Mouse (Mus musculus) intestine, postnatal 0 days (tissue): ENCODE measurements around the gene Acot3. TPM values are rescaled to one million over a fixed set of nuclear protein-coding genes. Genes with fewer than 3 reads are reported as not detected.
"Not testable (repeated sequence)": the region's sequence is repeated elsewhere in the genome, so short reads cannot be mapped to it uniquely, and the experiment has no call there.

ENCODE experiments used
- ATAC-seq: fragments of 200-750 bp; cut with Nextera tagmentation; 2 replicates; pipeline ENCODE4 v1.8.0; 2017; ENCODE audit warnings: mild to moderate bottlenecking, moderate TSS enrichment, moderate library complexity
- H3K27ac ChIP-seq: fragments of 300-500 bp; sonication (generic); 2 replicates; pipeline ENCODE4 v1.5.1; 2014; ENCODE audit warnings: mild to moderate bottlenecking, low read depth, low read length, moderate library complexity
- H3K27me3 ChIP-seq: fragments of 300-500 bp; sonication (generic); replicated peaks from 2 replicates; pipeline ENCODE4 v1.6.1; 2014; ENCODE audit warnings: low read length, mixed read lengths; ENCODE audit not compliant: control insufficient read depth, insufficient read depth
- H3K36me3 ChIP-seq: fragments of 300-500 bp; sonication (generic); 2 replicates; pipeline ENCODE4 v1.6.1; 2014; ENCODE audit warnings: mild to moderate bottlenecking, moderate library complexity; ENCODE audit not compliant: control insufficient read depth, insufficient read depth
- H3K4me1 ChIP-seq: fragments of 300-500 bp; sonication (generic); replicated peaks from 2 replicates; pipeline ENCODE4 v1.6.1; 2014; ENCODE audit warnings: antibody characterized with exemption, low read length, mixed read lengths; ENCODE audit not compliant: control insufficient read depth, insufficient read depth
- H3K4me2 ChIP-seq: fragments of 300-500 bp; sonication (generic); replicated peaks from 2 replicates; pipeline ENCODE4 v1.6.1; 2014; ENCODE audit warnings: low read depth, mild to moderate bottlenecking, moderate library complexity
- H3K4me3 ChIP-seq: fragments of 300-500 bp; sonication (generic); 2 replicates; pipeline ENCODE4 v1.5.1; 2014; ENCODE audit warnings: low read depth, low read length
- H3K9ac ChIP-seq: fragments of 300-500 bp; sonication (generic); 2 replicates; pipeline ENCODE4 v1.6.1; 2014; ENCODE audit warnings: mild to moderate bottlenecking, low read depth, low read length
- H3K9me3 ChIP-seq: fragments of 300-500 bp; sonication (generic); 2 replicates; pipeline ENCODE4 v1.6.1; 2016; ENCODE audit warnings: mixed run types; ENCODE audit not compliant: control insufficient read depth
- CTCF ChIP-seq: sonication (generic); IDR thresholded peaks from 2 replicates; pipeline ENCODE4 v1.5.1; 2016; ENCODE audit warnings: low read depth, mild to moderate bottlenecking, control low read depth, antibody characterized with exemption, moderate library complexity
- WGBS: fragments of 180-500 bp; shearing (Covaris S2); extraction: QIAGEN DNeasy Blood & Tissue Kit; methylation state at CpG from one replicate; pipeline ENCODE4 v1.1.7; 2014; 5-methylcytosine and 5-hydroxymethylcytosine counted together
- polyA plus RNA-seq: library from polyadenylated mRNA; unstranded; fragments of >200 nt; fragmentation: Nextera tagmentation; extraction: Ambion mirVana; gene quantifications from 2 replicates; pipeline ENCODE4 v1.2.1, GENCODE M21; 2015

Acot3 gene
- 22.5 and 28.2 TPM in 2 replicates for polyA plus RNA-seq

DNA sequence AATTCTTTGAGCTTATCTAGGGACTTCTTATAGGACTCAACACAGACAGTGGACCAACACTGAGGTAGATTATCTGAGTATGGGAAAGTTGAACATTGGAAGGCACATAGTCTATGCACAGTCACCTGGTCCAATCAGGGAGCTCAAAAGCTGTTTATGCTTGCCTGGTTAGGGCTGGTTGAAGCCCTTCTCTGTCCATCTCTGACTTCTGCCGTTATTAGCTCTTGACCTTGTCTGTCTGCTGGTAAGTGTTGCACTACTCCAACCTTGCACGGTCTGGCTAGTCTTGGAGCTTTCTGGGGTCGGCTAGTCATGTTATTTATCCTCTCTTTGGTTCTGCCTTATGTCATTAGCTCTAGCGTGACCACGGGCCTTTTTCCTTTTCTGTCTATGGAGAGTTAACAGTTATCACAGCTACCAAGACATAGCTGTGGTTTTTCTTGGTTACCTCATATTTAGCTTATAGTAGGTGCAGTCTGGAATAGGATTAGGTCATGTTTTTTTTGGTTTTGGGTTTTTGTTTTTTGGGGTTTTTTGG lies at the start of gene Acot3:
Gene Acot3, plus strand, starts transcription at position 208 of the 538 bp plus-strand sequence.
- H3K27me3 ChIP-seq = no peaks in the 10 kb centered on the region
- no peaks in the 10 kb centered on the region for H3K36me3 ChIP-seq
- no peak within 1 kb of the TSS; the same call in 1 of the 2 replicates for H3K27ac ChIP-seq
- H3K9ac ChIP-seq = 0 out of 2 replicates have a peak within 1 kb of the TSS, but pooled peaks have one; percentile 40
- H3K4me2 ChIP-seq = peak within 1 kb of the TSS; percentile 80
- H3K4me1 ChIP-seq = 0 out of 2 replicates have a peak, but pooled peaks cover 4% of the 10 kb centered on the region
- 65% methylated on average over 5 of the region's 5 CpGs for WGBS
- H3K9me3 ChIP-seq = no peaks in the 10 kb centered on the region; the same call in 1 of the 2 replicates
- no peak for ATAC-seq
- H3K4me3 ChIP-seq = peak within 1 kb of the TSS; percentile 40; the same call in 1 of the 2 replicates
- no peak for TF ChIP-seq CTCF

- 87% methylated on average over 1 of the region's 1 CpGs for WGBS
- H3K4me2 ChIP-seq = no peak overlapping the region
- H3K9ac ChIP-seq = no peak overlapping the region
- no peak for TF ChIP-seq CTCF
- no peaks in the 10 kb centered on the region for H3K9me3 ChIP-seq
- no peak overlapping the region for H3K4me3 ChIP-seq
- H3K4me1 ChIP-seq = no peaks in the 10 kb centered on the region
- H3K36me3 ChIP-seq = no peaks in the 10 kb centered on the region
- no peak overlapping the region for H3K27ac ChIP-seq
- no peaks in the 10 kb centered on the region for H3K27me3 ChIP-seq
- no peak for ATAC-seq
Observed at GRCm38 (mm10) chr12:84003866-84004265, 48.1 kb upstream of the Acot3 start.

- H3K36me3 ChIP-seq = no peaks in the 10 kb centered on the region
- H3K4me2 ChIP-seq = peak overlapping the region; percentile 72; the same call in 1 of the 2 replicates
- H3K4me1 ChIP-seq = no peaks in the 10 kb centered on the region
- H3K4me3 ChIP-seq = no peak overlapping the region
- TF ChIP-seq CTCF = no peak
- H3K9ac ChIP-seq = no peak overlapping the region
- H3K9me3 ChIP-seq = no peaks in the 10 kb centered on the region
- no peaks in the 10 kb centered on the region for H3K27me3 ChIP-seq
- H3K27ac ChIP-seq = no peak overlapping the region
- 83% methylated on average over 11 of the region's 12 CpGs for WGBS
- no peak for ATAC-seq
Observed at GRCm38 (mm10) chr12:84008251-84008650, 43.7 kb upstream of the Acot3 start.

- 0 out of 2 replicates have a peak overlapping the region, but pooled peaks have one; percentile 60 for H3K9ac ChIP-seq
- WGBS = 48% methylated on average over 8 of the region's 8 CpGs
- H3K4me3 ChIP-seq = peak overlapping the region; percentile 49
- H3K27ac ChIP-seq = peak overlapping the region; percentile 71
- no peaks in the 10 kb centered on the region for H3K27me3 ChIP-seq
- no peaks in the 10 kb centered on the region for H3K36me3 ChIP-seq
- H3K4me1 ChIP-seq = no peaks in the 10 kb centered on the region
- H3K4me2 ChIP-seq = peak overlapping the region; percentile 72
- no peak for ATAC-seq
- no peaks in the 10 kb centered on the region for H3K9me3 ChIP-seq
- TF ChIP-seq CTCF = no peak
Observed at GRCm38 (mm10) chr12:84008729-84009128, 43.2 kb upstream of the Acot3 start.

GRCm38 (mm10) chr12:84009171-84009965 lies 42.6 kb upstream of the Acot3 start, which contains the start of gene Acot1:
Gene Acot1 (plus strand): TSS chr12:84009490.
- ATAC-seq = peak; percentile 98
- Histone ChIP-seq H3K4me2 (peak within 1 kb of the TSS; percentile 72), H3K4me3 (peak within 1 kb of the TSS; percentile 49), H3K27ac (peak within 1 kb of the TSS; percentile 71), H3K9ac (peak within 1 kb of the TSS; percentile 60)
- not testable (repeated sequence) for H3K4me1 ChIP-seq, H3K27me3 ChIP-seq, H3K9me3 ChIP-seq, H3K36me3 ChIP-seq
- under 1% methylated on average over 47 of the region's 70 CpGs for WGBS

DNA sequence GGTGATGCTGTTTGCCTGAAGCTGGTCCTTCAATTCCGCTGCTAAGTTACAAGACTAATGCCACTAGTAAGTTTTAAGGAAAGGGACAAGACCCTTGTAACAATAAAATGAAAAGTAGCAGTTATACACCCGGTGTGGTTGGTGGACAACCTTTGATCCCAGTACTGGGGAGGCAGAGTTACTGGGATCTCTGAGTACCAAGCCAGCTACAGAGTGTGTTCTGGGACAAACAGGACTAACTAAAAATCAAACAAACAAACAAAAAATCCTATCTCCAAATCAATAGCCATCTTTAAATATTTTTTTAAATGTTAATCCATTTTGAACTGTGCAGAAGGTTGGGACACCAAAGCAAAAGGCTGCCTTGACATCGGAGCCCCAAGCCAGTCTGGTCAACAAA lies 41.7 kb upstream of the Acot3 start:
- Histone ChIP-seq H3K27me3 (no peaks in the 10 kb centered on the region), H3K9me3 (no peaks in the 10 kb centered on the region), H3K9ac (peak overlapping the region; percentile 60; the same call in 1 of the 2 replicates), H3K27ac (peak overlapping the region; percentile 71), H3K4me2 (peak overlapping the region; percentile 72), H3K4me3 (peak overlapping the region; percentile 49), H3K4me1 (no peaks in the 10 kb centered on the region), H3K36me3 (peaks cover 7% of the 10 kb centered on the region)
- no peak for ATAC-seq
- 46% methylated on average over 3 of the region's 3 CpGs for whole genome bisulfite sequencing
- no peak for TF ChIP-seq CTCF
